Mouse (Mus musculus) megakaryocyte, embryonic 14.5 days (primary cell): ENCODE results near the gene Tcl1.

Experiments used
- FLI1 ChIP-seq: IDR thresholded peaks from 2 replicates; pipeline ENCODE4 v1.6.1; 2012; ENCODE audit warnings: low read length, inconsistent platforms, mixed read lengths
- GATA1 ChIP-seq: IDR thresholded peaks from 3 replicates; pipeline ENCODE4 v1.6.1; 2012; ENCODE audit warnings: mixed read lengths, low read length, inconsistent platforms, borderline replicate concordance

DNA sequence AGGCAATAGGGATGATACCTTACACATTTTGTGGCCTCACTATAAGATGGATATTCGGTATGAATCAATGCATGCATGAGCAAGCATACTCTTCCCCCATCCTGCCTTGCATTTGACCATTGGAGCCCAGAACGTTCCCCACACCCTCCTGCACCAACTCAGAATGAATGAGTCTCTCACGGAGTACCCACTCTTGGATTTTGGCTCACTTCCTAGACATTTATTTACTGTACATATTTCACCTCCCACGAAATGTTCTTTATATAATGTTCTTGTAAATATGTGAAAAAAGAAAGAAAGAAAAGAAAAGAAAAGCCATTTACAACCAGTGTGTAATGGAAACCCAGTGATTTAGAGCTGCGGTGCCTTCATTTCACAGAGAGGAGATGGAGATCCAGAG lies 44.5 kb upstream of the Tcl1 start:
- TF ChIP-seq GATA1: no peak
- no peak for TF ChIP-seq FLI1
